Mouse (Mus musculus) cerebellum, adult 2 months (tissue): Measurements from ENCODE around the gene Hist1h1a. TPM values are rescaled to one million over a fixed set of nuclear protein-coding genes. Genes with fewer than 3 reads are reported as not detected.

Experiments
- DNase-seq, 2 experiments: peaks; one replicate each; pipeline ENCODE4 v3.0.0; 2021
- H3K27ac ChIP-seq: fragments of 200-500 bp; 2 replicates; pipeline ENCODE4 v1.5.1; 2012; ENCODE audit warnings: low read length, control low read depth, inconsistent platforms; ENCODE audit not compliant: insufficient read depth
- H3K27me3 ChIP-seq: fragments of 200-500 bp; 2 replicates; pipeline ENCODE4 v1.6.1; 2012; ENCODE audit warnings: inconsistent platforms, mild to moderate bottlenecking, low read length, moderate library complexity; ENCODE audit not compliant: control insufficient read depth, insufficient read depth
- H3K4me1 ChIP-seq: fragments of 200-500 bp; 2 replicates; pipeline ENCODE4 v1.6.1; 2011; ENCODE audit warnings: low read length; ENCODE audit not compliant: control insufficient read depth, insufficient read depth
- H3K4me3 ChIP-seq: fragments of 200-500 bp; replicated peaks from 2 replicates; pipeline ENCODE3; 2011; ENCODE audit warnings: mild to moderate bottlenecking, low read depth, low read length, control low read depth; ENCODE audit not compliant: insufficient read depth
- CTCF ChIP-seq: fragments of 200-500 bp; IDR thresholded peaks from 2 replicates; pipeline ENCODE4 v1.5.1; 2011; ENCODE audit warnings: low read depth, mild to moderate bottlenecking, control low read depth, low read length, moderate library complexity, borderline replicate concordance; ENCODE audit not compliant: insufficient read depth
- POLR2A ChIP-seq: fragments of 200-500 bp; IDR thresholded peaks from 2 replicates; pipeline ENCODE4 v1.6.1; 2011; ENCODE audit warnings: low read length, control low read depth, borderline replicate concordance; ENCODE audit not compliant: insufficient read depth
- WGBS: fragments of 180-500 bp; shearing (Covaris S2); methylation state at CpG from one replicate; pipeline ENCODE4 v1.1.7; 2018; 5-methylcytosine and 5-hydroxymethylcytosine counted together
- polyA plus RNA-seq: library from polyadenylated mRNA; depleted of rRNA; stranded (reverse); fragments of >200 nt; gene quantifications from 2 replicates; pipeline ENCODE4 v1.2.3, GENCODE M21; 2012; rRNA removed

Gene Hist1h1a
- polyA plus RNA-seq, 1 experiment = not detected

DNA sequence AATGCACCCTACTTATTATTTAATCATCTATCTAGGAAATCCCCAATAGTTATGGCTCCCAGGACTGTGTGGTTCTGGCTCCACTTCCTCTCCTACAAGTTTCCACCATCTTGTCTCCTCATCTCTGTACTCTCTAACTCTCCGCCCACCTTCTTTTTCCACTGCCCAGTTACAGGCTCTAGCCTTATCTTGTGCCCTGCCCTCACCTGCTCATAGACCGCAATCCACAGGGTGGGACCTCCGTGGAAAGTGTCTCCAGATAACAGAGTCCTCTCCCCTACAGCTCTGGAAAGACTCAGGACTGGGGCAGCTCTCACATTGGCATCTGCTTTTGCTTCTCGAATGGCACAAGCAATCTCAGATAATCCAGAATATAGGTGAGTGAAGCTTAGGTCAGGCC is 15.6 kb downstream of the Hist1h1a start:
- no peak overlapping the region for H3K4me3 ChIP-seq
- H3K27ac ChIP-seq = no peak overlapping the region
- no peaks in the 10 kb centered on the region for H3K27me3 ChIP-seq
- 88% methylated on average over 4 of the region's 4 CpGs for WGBS
- TF ChIP-seq CTCF = no peak
- no peak for TF ChIP-seq POLR2A
- no peak for DNase-seq
- no peaks in the 10 kb centered on the region for H3K4me1 ChIP-seq

DNA sequence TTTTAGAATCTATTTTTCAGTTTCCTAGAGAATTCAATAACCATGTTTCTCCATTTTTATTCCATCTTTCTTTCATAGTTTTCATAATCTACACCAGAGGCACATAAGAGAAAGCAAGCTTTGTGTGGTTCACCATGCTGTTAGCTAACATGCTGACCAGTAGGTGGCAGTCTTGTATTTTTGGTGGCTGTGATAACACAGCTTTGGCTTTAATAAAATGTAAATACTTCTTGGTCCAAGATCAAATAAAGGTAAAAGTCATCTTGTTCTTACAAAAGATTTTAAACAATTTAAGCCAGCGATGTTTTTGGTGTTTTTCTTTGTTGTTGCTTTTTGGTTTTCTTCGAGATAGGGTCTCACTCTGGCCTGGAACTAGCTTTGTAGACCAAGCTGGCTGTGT is 29.1 kb downstream of the Hist1h1a start:
- H3K4me3 ChIP-seq = no peak overlapping the region
- TF ChIP-seq CTCF (peak; percentile 29; the same call in 1 of the 2 replicates), POLR2A (no peak)
- no peaks in the 10 kb centered on the region for H3K4me1 ChIP-seq
- H3K27ac ChIP-seq = no peak overlapping the region
- H3K27me3 ChIP-seq = no peaks in the 10 kb centered on the region
- WGBS = 51% methylated on average over 2 of the region's 2 CpGs
- DNase-seq = peak; percentile 12 to 18

DNA sequence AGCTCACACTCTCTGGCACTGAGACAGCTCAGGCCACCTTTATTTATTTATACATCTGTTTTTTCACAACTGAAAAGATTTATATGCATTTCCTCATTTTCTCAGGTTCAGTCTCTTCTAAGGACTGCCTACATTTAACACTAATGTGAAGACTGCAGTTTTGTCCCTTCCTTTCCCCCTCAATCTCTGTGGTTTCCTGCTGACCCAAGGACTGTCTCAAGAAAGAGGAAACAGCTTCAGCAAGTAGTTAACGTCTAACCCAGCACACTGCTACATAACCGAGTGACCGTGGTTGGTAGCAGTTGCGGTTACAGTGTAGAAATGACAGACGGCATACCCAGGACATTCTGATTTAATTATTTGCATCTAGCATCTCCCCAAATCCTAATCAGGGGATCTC is 35.9 kb downstream of the Hist1h1a start:
- no peak overlapping the region for H3K4me3 ChIP-seq
- WGBS = 82% methylated on average over 5 of the region's 5 CpGs
- H3K4me1 ChIP-seq = no peaks in the 10 kb centered on the region
- no peak for DNase-seq
- TF ChIP-seq CTCF (no peak), POLR2A (no peak)
- H3K27me3 ChIP-seq = no peaks in the 10 kb centered on the region
- H3K27ac ChIP-seq = no peak overlapping the region

DNA sequence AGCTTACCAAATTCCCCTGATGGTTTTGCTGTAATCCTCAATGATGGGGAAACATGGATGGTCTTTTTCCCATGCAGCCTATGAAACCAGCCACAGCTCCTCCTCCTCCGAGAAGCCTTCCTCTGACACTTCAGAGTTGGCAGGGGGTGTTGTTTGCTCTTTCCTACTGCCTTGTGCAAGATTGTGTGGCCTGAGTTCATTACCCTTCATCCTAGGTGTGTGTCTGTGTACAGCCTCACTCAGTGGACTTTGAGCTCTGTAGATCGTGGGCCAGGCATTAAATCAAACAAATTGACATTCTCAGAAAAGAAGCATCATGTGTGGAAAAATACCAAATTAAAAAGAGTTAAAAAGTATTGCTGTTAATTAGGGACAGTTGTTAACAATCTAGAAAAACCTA is 41.1 kb downstream of the Hist1h1a start:
- Histone ChIP-seq H3K27me3 (no peaks in the 10 kb centered on the region), H3K4me1 (no peaks in the 10 kb centered on the region), H3K27ac (no peak overlapping the region), H3K4me3 (no peak overlapping the region)
- DNase-seq = no peak
- TF ChIP-seq CTCF (no peak), POLR2A (no peak)
- 84% methylated on average over 2 of the region's 2 CpGs for WGBS

DNA sequence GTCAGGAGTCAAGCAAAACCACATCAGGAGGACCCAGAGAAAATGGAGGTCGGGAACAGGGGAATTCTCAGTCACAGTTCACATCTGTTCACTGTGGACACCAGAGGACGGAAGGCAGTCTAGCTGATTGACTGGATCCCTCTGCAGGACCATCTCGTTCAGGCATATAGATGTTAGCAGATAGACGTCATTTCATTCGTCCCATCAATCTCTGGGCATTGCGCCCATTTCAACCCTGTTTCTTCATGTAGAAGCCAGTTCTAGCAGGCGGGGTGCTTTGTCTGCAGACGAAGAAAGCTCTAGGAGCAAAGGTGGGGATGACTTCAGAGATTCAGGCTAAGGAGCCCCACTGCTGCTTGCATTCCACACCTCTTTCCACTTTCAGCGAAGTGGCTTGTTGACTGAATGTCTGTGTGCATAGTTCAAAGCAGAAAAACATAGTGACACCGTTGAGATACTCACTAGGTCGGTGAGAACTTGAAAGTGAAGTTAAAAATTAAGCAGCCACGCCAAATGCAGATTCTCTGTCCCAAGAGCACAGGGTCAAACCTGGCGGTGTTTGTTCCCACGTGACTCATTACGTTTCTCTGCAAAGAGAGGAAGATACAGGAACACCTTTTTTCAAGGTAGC is 43.1 kb downstream of the Hist1h1a start, which contains the start of gene Slc17a2:
Gene Slc17a2 (plus strand): TSS at position 572 of the 631 bp plus-strand sequence.
- Histone ChIP-seq H3K27ac (no peak within 1 kb of the TSS), H3K4me3 (no peak within 1 kb of the TSS), H3K27me3 (no peaks in the 10 kb centered on the region), H3K4me1 (no peaks in the 10 kb centered on the region)
- WGBS = 71% methylated on average over 15 of the region's 15 CpGs
- TF ChIP-seq POLR2A (no peak), CTCF (no peak)
- no peak for DNase-seq

Other genes with a start within 250 kb of the Hist1h1a start
- 33.0 and 35.8 TPM in 2 replicates for gene Hist1h4h, start 232.6 kb upstream of the Hist1h1a start, polyA plus RNA-seq
- gene Hist1h2af, start 229.8 kb upstream of the Hist1h1a start, polyA plus RNA-seq = 0.60 and 2.4 TPM in 2 replicates
- gene Hist1h3g, start 228.2 kb upstream of the Hist1h1a start, polyA plus RNA-seq = 0.29 TPM in 1 of 2 replicates, not detected in the other
- gene Hist1h2bh, start 220.3 kb upstream of the Hist1h1a start, polyA plus RNA-seq = 0.33 and 0.34 TPM in 2 replicates
- gene Hist1h3f, start 219.6 kb upstream of the Hist1h1a start, polyA plus RNA-seq = 0.32 and 0.33 TPM in 2 replicates
- gene Hist1h4f, start 212.0 kb upstream of the Hist1h1a start, polyA plus RNA-seq = 4.7 and 7.0 TPM in 2 replicates
- 0.05 and 0.14 TPM in 2 replicates for gene Hist1h1d, start 210.4 kb upstream of the Hist1h1a start, polyA plus RNA-seq
- gene Hist1h3e, start 201.3 kb upstream of the Hist1h1a start, polyA plus RNA-seq = 1.5 and 3.2 TPM in 2 replicates
- gene Hist1h2ae, start 192.4 kb upstream of the Hist1h1a start, polyA plus RNA-seq = 0.33 and 0.60 TPM in 2 replicates
- gene Hist1h2bg, start 192.3 kb upstream of the Hist1h1a start, polyA plus RNA-seq = 7.3 and 9.3 TPM in 2 replicates
- 0.65 and 0.98 TPM in 2 replicates for gene Hist1h2bf, start 189.5 kb upstream of the Hist1h1a start, polyA plus RNA-seq
- 1.2 and 1.9 TPM in 2 replicates for gene Hist1h2ad, start 189.3 kb upstream of the Hist1h1a start, polyA plus RNA-seq
- gene Hist1h3d, start 187.9 kb upstream of the Hist1h1a start, polyA plus RNA-seq = 2.0 and 2.8 TPM in 2 replicates
- 5.8 and 8.0 TPM in 2 replicates for gene Hist1h4d, start 182.1 kb upstream of the Hist1h1a start, polyA plus RNA-seq
- 4.2 and 5.5 TPM in 2 replicates for gene Hist1h2be, start 142.5 kb upstream of the Hist1h1a start, polyA plus RNA-seq
- 4.1 and 6.1 TPM in 2 replicates for gene Hist1h1e, start 141.1 kb upstream of the Hist1h1a start, polyA plus RNA-seq
- 0.85 and 1.1 TPM in 2 replicates for gene Hist1h2ac, start 79.7 kb upstream of the Hist1h1a start, polyA plus RNA-seq
- 109 and 119 TPM in 2 replicates for gene Hist1h2bc, start 79.5 kb upstream of the Hist1h1a start, polyA plus RNA-seq
- gene Hist1h1t, start 67.9 kb upstream of the Hist1h1a start, polyA plus RNA-seq = not detected in 2 replicates
- 5.8 and 9.1 TPM in 2 replicates for gene Hist1h4c, start 65.2 kb upstream of the Hist1h1a start, polyA plus RNA-seq
- 6.2 and 7.1 TPM in 2 replicates for gene Hfe, start 52.8 kb upstream of the Hist1h1a start, polyA plus RNA-seq
- 34.6 and 42.8 TPM in 2 replicates for gene Hist1h1c, start 24.9 kb upstream of the Hist1h1a start, polyA plus RNA-seq
- 0.23 and 0.30 TPM in 2 replicates for gene Hist1h3c, start 18.1 kb upstream of the Hist1h1a start, polyA plus RNA-seq
- gene Hist1h2bb, start 16.9 kb upstream of the Hist1h1a start, polyA plus RNA-seq = 0.56 and 0.97 TPM in 2 replicates
- gene Hist1h2ab, start 12.5 kb upstream of the Hist1h1a start, polyA plus RNA-seq = 1.1 TPM in 1 of 2 replicates, not detected in the other
- 0.40 TPM in 1 of 2 replicates, not detected in the other for gene Hist1h3b, start 11.4 kb upstream of the Hist1h1a start, polyA plus RNA-seq
- 4.8 and 5.4 TPM in 2 replicates for gene Hist1h4b, start 6.7 kb upstream of the Hist1h1a start, polyA plus RNA-seq
- 3.5 and 4.7 TPM in 2 replicates for gene Hist1h4a, start 2.4 kb upstream of the Hist1h1a start, polyA plus RNA-seq
- gene Hist1h3a, start 1.3 kb upstream of the Hist1h1a start, polyA plus RNA-seq = 0.43 and 1.2 TPM in 2 replicates
- 0.08 and 0.10 TPM in 2 replicates for gene Trim38, start 6.2 kb downstream of the Hist1h1a start, polyA plus RNA-seq
- not detected in 2 replicates for gene Slc17a2, start 43.3 kb downstream of the Hist1h1a start, polyA plus RNA-seq
- gene Slc17a3, start 75.8 kb downstream of the Hist1h1a start, polyA plus RNA-seq = 0.02 TPM in 1 of 2 replicates, not detected in the other
- gene Slc17a1, start 104.1 kb downstream of the Hist1h1a start, polyA plus RNA-seq = not detected in 2 replicates
- not detected in 2 replicates for gene Slc17a4, start 151.3 kb downstream of the Hist1h1a start, polyA plus RNA-seq
- gene Hist1h2ba, start 170.5 kb downstream of the Hist1h1a start, polyA plus RNA-seq = not detected in 2 replicates
- gene Hist1h2aa, start 170.8 kb downstream of the Hist1h1a start, polyA plus RNA-seq = not detected in 2 replicates
- 0.11 and 0.21 TPM in 2 replicates for gene Scgn, start 227.5 kb downstream of the Hist1h1a start, polyA plus RNA-seq